Mouse (Mus musculus) CH12.LX (cell line): ENCODE data around the gene Ppp1r3g. TPM values are rescaled to one million over a fixed set of nuclear protein-coding genes. Genes with fewer than 3 reads are reported as not detected.

Experiments used
- DNase-seq: peaks from one replicate; pipeline ENCODE4 v3.0.0-alpha.2; 2013; ENCODE audit errors: extremely low read depth
- H3K27ac ChIP-seq: 2 replicates; pipeline ENCODE4 v1.5.1; 2012; ENCODE audit warnings: low read depth, mild to moderate bottlenecking, control low read depth, moderate library complexity; ENCODE audit not compliant: insufficient read depth
- H3K27me3 ChIP-seq: replicated peaks from 2 replicates; pipeline ENCODE3; 2012; ENCODE audit warnings: inconsistent platforms
- H3K36me3 ChIP-seq, 2 experiments: replicated peaks in 1 of 2; 2 replicates each; pipeline versions ENCODE3 to v1.6.1; 2012; ENCODE audit warnings: inconsistent platforms in 1 of 2, low read length in 1 of 2, mild to moderate bottlenecking in 1 of 2, mixed read lengths in 1 of 2, moderate library complexity in 1 of 2; ENCODE audit not compliant: control insufficient read depth in 1 of 2, insufficient read depth in 1 of 2
- H3K4me1 ChIP-seq, 2 experiments: 2 replicates each; pipeline ENCODE4 v1.6.1; 2012; ENCODE audit warnings: inconsistent platforms in 1 of 2, moderate library complexity in 1 of 2; ENCODE audit not compliant: insufficient read depth in 2 of 2, control insufficient read depth in 1 of 2
- H3K4me2 ChIP-seq: 2 replicates; pipeline ENCODE4 v1.6.1; 2012; ENCODE audit warnings: low read depth, mild to moderate bottlenecking, control low read depth; ENCODE audit not compliant: poor library complexity, insufficient read depth, severe bottlenecking
- H3K4me3 ChIP-seq, 3 experiments: fragments of 150-350 bp in 1 of 3; sonication (generic) in 1 of 3; replicated peaks in 1 of 3; 2 replicates each; pipeline versions ENCODE3 to v1.5.1; 2011 to 2012; ENCODE audit warnings: low read depth in 2 of 3, low read length in 2 of 3, mild to moderate bottlenecking in 2 of 3, moderate library complexity in 2 of 3, control low read depth in 1 of 3, improper control_type of control experiment in 1 of 3, inconsistent platforms in 1 of 3, mixed read lengths in 1 of 3; ENCODE audit not compliant: poor library complexity in 1 of 3
- H3K79me2 ChIP-seq: replicated peaks from 2 replicates; pipeline ENCODE4 v1.6.1; 2012; ENCODE audit warnings: mild to moderate bottlenecking, moderate library complexity; ENCODE audit not compliant: control insufficient read depth, poor library complexity, insufficient read depth, severe bottlenecking; ENCODE audit errors: extremely low read depth
- H3K9ac ChIP-seq: 2 replicates; pipeline ENCODE4 v1.6.1; 2012; ENCODE audit warnings: low read depth, mild to moderate bottlenecking, control low read depth, moderate library complexity; ENCODE audit not compliant: insufficient read depth
- H3K9me3 ChIP-seq: replicated peaks from 2 replicates; pipeline ENCODE3; 2012; ENCODE audit warnings: low read length, inconsistent platforms, mixed read lengths
- CHD2 ChIP-seq: IDR thresholded peaks from 2 replicates; pipeline ENCODE4 v1.6.1; 2011; ENCODE audit warnings: low read length, improper control_type of control experiment
- ELF1 ChIP-seq: IDR thresholded peaks from 2 replicates; pipeline ENCODE4 v1.6.1; 2014; ENCODE audit warnings: low read depth, mild to moderate bottlenecking, inconsistent platforms, low read length, improper control_type of control experiment
- HCFC1 ChIP-seq: IDR thresholded peaks from 2 replicates; pipeline ENCODE4 v1.6.1; 2012; ENCODE audit warnings: low read depth, mild to moderate bottlenecking, inconsistent platforms, low read length, improper control_type of control experiment
- JUN ChIP-seq: IDR thresholded peaks from 2 replicates; pipeline ENCODE4 v1.6.1; 2011; ENCODE audit warnings: low read depth, mild to moderate bottlenecking, low read length, improper control_type of control experiment, moderate library complexity; ENCODE audit not compliant: insufficient read depth
- KAT2A ChIP-seq: IDR thresholded peaks from 2 replicates; pipeline ENCODE4 v1.6.1; 2012; ENCODE audit warnings: low read length, improper control_type of control experiment, inconsistent platforms; ENCODE audit not compliant: insufficient replicate concordance
- MAFK ChIP-seq: IDR thresholded peaks from 2 replicates; pipeline ENCODE4 v1.6.1; 2011; ENCODE audit warnings: low read length, improper control_type of control experiment; ENCODE audit not compliant: insufficient replicate concordance
- SIN3A ChIP-seq: IDR thresholded peaks from 2 replicates; pipeline ENCODE4 v1.6.1; 2012; ENCODE audit warnings: low read length, improper control_type of control experiment, inconsistent platforms
- SMC3 ChIP-seq: IDR thresholded peaks from 2 replicates; pipeline ENCODE4 v1.6.1; 2011; ENCODE audit warnings: low read depth, low read length, improper control_type of control experiment
- TCF12 ChIP-seq: IDR thresholded peaks from 2 replicates; pipeline ENCODE4 v1.6.1; 2014; ENCODE audit warnings: low read depth, mild to moderate bottlenecking, inconsistent platforms, low read length, improper control_type of control experiment
- USF1 ChIP-seq: IDR thresholded peaks from 2 replicates; pipeline ENCODE4 v1.6.1; 2014; ENCODE audit warnings: low read depth, mild to moderate bottlenecking, inconsistent platforms, low read length, improper control_type of control experiment
- ZKSCAN1 ChIP-seq: IDR thresholded peaks from 2 replicates; pipeline ENCODE4 v1.6.1; 2012; ENCODE audit warnings: low read depth, inconsistent platforms, low read length, improper control_type of control experiment, borderline replicate concordance
- ZMIZ1 ChIP-seq: IDR thresholded peaks from 2 replicates; pipeline ENCODE4 v1.6.1; 2012; ENCODE audit warnings: low read depth, mild to moderate bottlenecking, inconsistent platforms, low read length, improper control_type of control experiment
- ZNF384 ChIP-seq: IDR thresholded peaks from 2 replicates; pipeline ENCODE4 v1.6.1; 2012; ENCODE audit warnings: low read depth, low read length, improper control_type of control experiment, inconsistent platforms
- dilution Hi-C: fragments of 300-500 bp; cut with MboI; formaldehyde crosslinking; loops from 2 replicates; pipeline ENCODE4 v1.14.3; 2020; ENCODE audit warnings: low sequenced_read_pairs; ENCODE audit not compliant: extremely low pct_unique_long_range_greater_than_20kb, extremely low pct_ligation_motif_present
- in situ Hi-C: fragments of 300-500 bp; cut with MboI; formaldehyde crosslinking; loops from 3 replicates; pipeline ENCODE4 v1.14.3; 2019; ENCODE audit warnings: low sequenced_read_pairs, low pct_ligation_motif_present, low pct_unique_long_range_greater_than_20kb, mixed read lengths
- polyA plus RNA-seq: library from polyadenylated mRNA; unstranded; fragments of >175 nt; gene quantifications from 2 replicates; pipeline ENCODE4 v1.2.1, GENCODE M21; 2012; ENCODE audit warnings: low read depth; ENCODE audit not compliant: insufficient read length
- total RNA-seq, 2 experiments: library from RNA; depleted of rRNA; stranded (reverse); fragments of 300-350 nt in 1 of 2; fragments of >200 nt in 1 of 2; gene quantifications; 2 replicates each; pipeline ENCODE4 v1.2.3; 2012 to 2014

The Ppp1r3g gene
- total and polyA plus RNA-seq, 3 experiments: 0.13 TPM; not detected in 2

DNA sequence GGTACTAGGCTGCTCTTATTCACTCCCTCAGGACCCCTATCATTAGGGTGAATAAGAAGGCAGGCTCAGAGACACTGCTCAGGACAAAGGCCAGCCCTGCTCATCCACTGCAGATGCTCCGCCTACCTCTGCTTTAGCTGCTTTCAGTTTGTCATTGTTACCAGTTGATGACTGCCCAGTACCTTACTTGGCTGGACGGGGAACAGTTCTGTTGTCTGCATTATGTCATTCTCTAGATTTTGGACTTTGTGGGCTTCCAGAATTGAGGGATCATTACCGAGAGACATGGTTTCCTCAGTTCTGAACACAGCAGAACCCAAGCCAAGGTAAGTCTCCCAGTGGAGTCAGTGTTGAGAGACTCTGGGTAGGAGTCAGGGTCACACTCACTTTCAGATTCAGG is 36.6 kb downstream of the Ppp1r3g start:
- H3K9ac ChIP-seq: no peak overlapping the region
- H3K27ac ChIP-seq: no peak overlapping the region
- H3K4me2 ChIP-seq: no peak overlapping the region
- no peak for TF ChIP-seq SIN3A
- no peak for TF ChIP-seq ZNF384
- TF ChIP-seq USF1: no peak
- TF ChIP-seq ZKSCAN1: no peak
- TF ChIP-seq KAT2A: no peak
- TF ChIP-seq ZMIZ1: no peak
- TF ChIP-seq HCFC1: no peak
- no peak for TF ChIP-seq ELF1
- no peak for TF ChIP-seq SMC3
- TF ChIP-seq MAFK: no peak
- TF ChIP-seq JUN: no peak
- in situ Hi-C loops: no loop called here
- H3K27me3 ChIP-seq: no peaks in the 10 kb centered on the region
- dilution Hi-C loops: no loop called here
- no peaks in the 10 kb centered on the region for H3K9me3 ChIP-seq
- H3K36me3 ChIP-seq: peaks cover 0 to 12% of the 10 kb centered on the region in 2 experiments
- H3K79me2 ChIP-seq: no peaks in the 10 kb centered on the region
- H3K4me1 ChIP-seq: no peaks in the 10 kb centered on the region
- no peak overlapping the region for H3K4me3 ChIP-seq
- no peak for DNase-seq

DNA sequence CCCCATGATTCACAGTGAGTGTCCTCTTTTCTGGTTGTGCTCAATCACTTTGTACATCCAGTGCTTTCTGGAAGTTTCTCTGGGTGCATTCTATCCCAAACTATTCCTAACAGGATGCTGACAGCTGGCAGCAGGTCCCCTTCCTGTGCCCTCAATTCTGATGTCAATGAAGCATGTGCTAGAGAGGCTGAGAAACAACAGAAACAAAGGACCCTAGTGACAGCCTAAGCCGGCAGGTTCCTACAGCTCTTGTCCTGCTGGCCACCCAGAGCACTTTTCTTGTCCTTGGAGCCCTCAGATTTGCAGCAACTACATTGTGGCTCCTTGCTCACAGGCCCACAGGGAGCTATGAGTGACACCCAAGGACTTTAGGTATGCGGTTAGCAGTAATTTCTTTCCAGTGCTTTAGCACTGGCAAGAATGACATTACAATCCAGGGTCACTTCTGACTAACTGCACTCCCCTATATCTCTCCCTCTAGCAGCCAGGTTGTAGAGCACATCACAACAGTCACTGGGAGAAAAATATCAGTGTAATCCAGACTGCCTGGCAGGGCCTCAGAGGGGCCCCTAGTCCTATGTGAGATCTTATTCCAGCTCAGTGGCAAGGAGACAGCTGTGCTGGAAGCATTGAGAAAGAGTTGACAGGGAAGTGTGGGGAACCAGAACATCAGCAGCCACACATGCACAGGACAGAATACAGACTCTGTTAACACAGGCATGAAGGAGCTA is 37.2 kb downstream of the Ppp1r3g start:
- Histone ChIP-seq H3K4me3 (no peak overlapping the region), H3K27ac (no peak overlapping the region), H3K27me3 (no peaks in the 10 kb centered on the region), H3K4me2 (no peak overlapping the region), H3K36me3 (peaks cover 0 to 12% of the 10 kb centered on the region in 2 experiments), H3K9ac (no peak overlapping the region), H3K79me2 (no peaks in the 10 kb centered on the region), H3K4me1 (no peaks in the 10 kb centered on the region), H3K9me3 (no peaks in the 10 kb centered on the region)
- no peak for TF ChIP-seq ZNF384
- no peak for TF ChIP-seq SIN3A
- TF ChIP-seq CHD2: no peak
- TF ChIP-seq TCF12: no peak
- dilution Hi-C loops: no loop called here
- in situ Hi-C loops: no loop called here
- no peak for DNase-seq
